7 mouse cellular contexts compared by ENCODE assay signal in the genomic region with DNA sequence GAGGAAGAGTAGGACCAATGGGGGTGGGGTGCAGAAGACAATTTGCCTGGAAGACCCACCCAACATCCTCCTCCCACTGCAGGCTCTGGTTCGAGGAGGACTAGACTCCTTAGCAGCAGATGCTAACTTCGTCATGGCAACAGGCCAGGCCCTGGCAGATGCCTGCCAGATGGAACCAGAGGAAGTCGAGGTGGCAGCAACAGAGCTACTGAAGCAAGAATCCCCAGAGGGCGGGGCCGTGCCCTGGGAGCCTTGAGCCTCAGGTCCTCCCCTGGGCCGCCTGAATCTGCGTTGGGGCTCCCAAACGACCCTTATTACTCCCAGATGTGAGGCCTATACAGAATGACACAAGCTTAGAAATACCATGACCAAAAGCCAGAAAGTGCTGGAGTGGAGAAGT. TPM values are rescaled to one million over a fixed set of nuclear protein-coding genes. Genes with fewer than 3 reads are reported as not detected.
A peak's percentile ranks its signal among the peaks of the same experiment; 100 is the strongest.
DNase-seq lines count a peak whose midpoint lies in the region; ATAC-seq and TF ChIP-seq lines count a peak whose summit lies in the region.

No protein-coding gene starts in this region.

- peaks cover 0 to 10% of the 10 kb centered on the region in 2 experiments; a peak in 2 of 4 replicates for H3K4me1 ChIP-seq in MEL (ENCODE audit: control insufficient read depth in 1 of 2, insufficient read depth in 2 of 2, low read length in 2 of 2)

- intact Hi-C loops in left cerebral cortex, postnatal 10 days (cut with DNase I), result no loop called here

- TF ChIP-seq CTCF in MEL (IDR thresholded peaks at IDR 0.05 in 2 of 3, conservative IDR thresholded peaks at IDR 0.05 in 1 of 3; ENCODE audit: control insufficient read depth in 1 of 3, insufficient read depth in 1 of 3, low read depth in 2 of 3, low read length in 3 of 3, poor library complexity in 1 of 3, severe bottlenecking in 1 of 3), result no peak

- H3K27me3 ChIP-seq in MEL (ENCODE audit: control insufficient read depth in 1 of 2, insufficient read depth in 2 of 2, low read length in 2 of 2), result no peaks in the 10 kb centered on the region

- H3K36me3 ChIP-seq in MEL (ENCODE audit: control insufficient read depth in 1 of 2, insufficient read depth in 2 of 2, low read length in 2 of 2), result no peaks in the 10 kb centered on the region; a peak in 1 of 4 replicates

- no peak overlapping the region for H3K4me3 ChIP-seq in MEL (ENCODE audit: control insufficient read depth in 1 of 2, insufficient read depth in 1 of 2, low read depth in 2 of 2, low read length in 2 of 2)

- no peaks in the 10 kb centered on the region for H3K9me3 ChIP-seq in MEL (replicated peaks; ENCODE audit: insufficient read depth, low read length)

- no peak for TF ChIP-seq EP300 in MEL (IDR thresholded peaks at IDR 0.05; ENCODE audit: low read depth in 1 of 2, low read length in 2 of 2)

- H3K79me2 ChIP-seq in MEL (ENCODE audit: control insufficient read depth, insufficient read depth, low read length, poor library complexity), result no peaks in the 10 kb centered on the region

- no peak overlapping the region for H3K9ac ChIP-seq in MEL (ENCODE audit: control insufficient read depth, low read depth, low read length, poor library complexity, severe bottlenecking)

- no peak overlapping the region for H3K27ac ChIP-seq in MEL (ENCODE audit: control insufficient read depth, low read depth, low read length)

- peak; percentile 82 to 86 for DNase-seq in B cell, adult 2 months
- peak; percentile 14 for DNase-seq in MEL (ENCODE audit: low read depth, low spot score)
- DNase-seq in left cerebral cortex, postnatal 10 days (ENCODE audit: extremely low spot score in 1 of 2, low spot score in 2 of 2), result peak; percentile 80 to 88
- DNase-seq in right cerebral cortex, adult 18-20 months, result peak; percentile 89
- no peak for DNase-seq in Muller cell, postnatal 12 days (ENCODE audit: inconsistent ontology term)
- no peak for DNase-seq in kidney, adult 8-10 months

- no peak for TF ChIP-seq RAD21 in MEL (IDR thresholded peaks at IDR 0.05; ENCODE audit: low read depth, low read length)

- TF ChIP-seq POLR2A in MEL (IDR thresholded peaks at IDR 0.05; ENCODE audit: control insufficient read depth in 1 of 2, insufficient read depth in 1 of 2, low read depth in 1 of 2, low read length in 2 of 2, poor library complexity in 1 of 2), result no peak

- peak; percentile 42 for ATAC-seq in frontal cortex, adult (ENCODE audit: low TSS enrichment)

TF ChIP-seq in MEL, 35 proteins besides CTCF, POLR2A, EP300 and RAD21:
- TF ChIP-seq ZC3H11A (IDR thresholded peaks at IDR 0.05; ENCODE audit: low read depth, low read length) (no peak), ELF1 (IDR thresholded peaks at IDR 0.05; ENCODE audit: low read depth, low read length) (no peak), HCFC1 (IDR thresholded peaks at IDR 0.05; ENCODE audit: low read depth, low read length) (no peak), KAT2A (conservative IDR thresholded peaks at IDR 0.05; ENCODE audit: low read depth, low read length) (no peak), TBP (IDR thresholded peaks at IDR 0.05; ENCODE audit: low read depth, low read length) (no peak)

RNA-seq across cellular contexts. Expression of gene Kif21b, which starts 12.3 kb away (rescaled TPM):
- total RNA-seq in MEL (2012; rRNA removed), result 4.0 and 7.6 TPM in 2 replicates
- polyA plus RNA-seq in MEL (2012; ENCODE audit: insufficient read depth in 1 of 2, insufficient read length in 2 of 2, low read depth in 1 of 2, low replicate concordance in 2 of 2, missing spikeins in 1 of 2), result 10 to 100 TPM in 1 of 2 experiments, not detected in 1; 34.0 TPM
- total RNA-seq in left cerebral cortex, postnatal 10 days (2021), result 100 to 1,000 TPM; 329 to 393 TPM

Comparison
In these comparisons a context has a peak if more than half of its experiments do, and no peak if none do; other contexts are left out.
1. DNase-seq: peak in B cell, adult 2 months (2 of 2), MEL (single experiment), left cerebral cortex, postnatal 10 days (2 of 2) and right cerebral cortex, adult 18-20 months (single experiment); none in Muller cell, postnatal 12 days (single experiment) and kidney, adult 8-10 months (0 of 2).
2. RNA of gene Kif21b, which starts 12.3 kb away (total RNA-seq): 329 to 393 TPM in left cerebral cortex, postnatal 10 days; 4.0 to 7.6 TPM in MEL; every median in the first group is over 10 times any median in the second.